ENCODE assay signal across 9 mouse cellular contexts in the genomic region with DNA sequence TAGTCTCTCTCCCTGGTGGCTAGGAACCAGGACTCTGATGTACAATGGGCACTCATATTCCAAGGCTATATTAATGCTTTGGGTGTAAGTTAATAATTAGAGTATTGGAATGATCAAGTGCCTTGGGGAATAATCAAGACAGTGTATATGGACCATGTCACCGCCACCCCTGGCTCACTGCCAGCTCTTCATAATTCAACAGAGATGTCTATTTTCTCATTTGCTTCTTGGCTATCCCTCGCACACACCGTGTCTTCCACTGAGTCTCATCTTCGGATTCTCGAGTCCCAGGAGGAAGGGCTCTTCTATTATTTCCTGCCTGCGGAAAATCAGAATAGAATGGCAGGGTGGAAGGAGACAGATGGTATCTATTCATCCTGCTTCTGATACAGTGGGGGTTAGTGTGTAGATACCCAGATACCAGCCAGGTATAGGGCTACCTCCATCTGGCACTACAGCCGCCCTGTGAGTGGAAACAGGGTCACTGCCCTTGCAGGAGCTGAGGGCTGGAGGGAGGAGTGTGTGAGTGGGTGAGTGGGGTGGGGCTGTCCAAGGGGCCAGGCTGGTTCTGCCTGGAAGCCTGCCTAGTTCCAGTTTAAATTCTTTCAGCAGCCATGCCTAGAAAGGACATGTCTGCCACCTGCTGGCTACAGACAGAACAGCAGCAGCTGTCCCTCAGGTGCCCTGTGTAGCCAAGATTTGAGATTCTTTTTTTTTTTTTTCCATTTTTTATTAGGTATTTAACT. TPM values are rescaled to one million over a fixed set of nuclear protein-coding genes. Genes with fewer than 3 reads are reported as not detected.
A peak's percentile ranks its signal among the peaks of the same experiment; 100 is the strongest.
DNase-seq lines count a peak whose midpoint lies in the region; ATAC-seq lines count a peak whose summit lies in the region.
"Had no signal": no experiment of that assay in that cellular context is flagged by ENCODE, and none has a peak within 500 bp of the region (broad histone marks: within the 10 kb centered on the region; RNA-seq: fewer than 3 reads in every experiment).

No protein-coding gene starts in this region.

- no peaks in the 10 kb centered on the region for H3K9me3 ChIP-seq in hindbrain, embryonic 15.5 days
- H3K9me3 ChIP-seq: megakaryocyte, embryonic 14.5 days had no signal

- no peaks in the 10 kb centered on the region for H3K36me3 ChIP-seq in hindbrain, embryonic 15.5 days

- H3K4me3 ChIP-seq in hindbrain, embryonic 15.5 days: no peak overlapping the region
- H3K4me3 ChIP-seq: megakaryocyte, embryonic 14.5 days had no signal

- no peaks in the 10 kb centered on the region for H3K27me3 ChIP-seq in hindbrain, embryonic 15.5 days

- H3K4me2 ChIP-seq in hindbrain, embryonic 15.5 days: peak overlapping the region; percentile 20

- no peak overlapping the region for H3K9ac ChIP-seq in hindbrain, embryonic 15.5 days

- H3K27ac ChIP-seq in hindbrain, embryonic 15.5 days (replicated peaks): no peak overlapping the region

- peaks cover 16% of the 10 kb centered on the region for H3K4me1 ChIP-seq in hindbrain, embryonic 15.5 days (replicated peaks)

- peak; percentile 80 for ATAC-seq in hindbrain, embryonic 15.5 days (ENCODE audit: low FRiP score, low read depth)

- 20% methylated on average over 7 of the region's 7 CpGs for WGBS in hindbrain, embryonic 15.5 days

- DNase-seq in NIH3T3 (ENCODE audit: low read depth): peak; percentile 93
- DNase-seq in cerebellum, postnatal 36 days: peak; percentile 87 to 88
- peak; percentile 71 to 81 for DNase-seq in frontal cortex, postnatal 36 days (ENCODE audit: low spot score in 2 of 2)
- peak; percentile 61 for DNase-seq in left cerebral cortex, adult 11 months (ENCODE audit: low spot score)
- DNase-seq in lung, postnatal 36 days: peak; percentile 92
- peak; percentile 64 for DNase-seq in right cerebral cortex, adult 18-20 months
- DNase-seq in urinary bladder, postnatal 14 days (ENCODE audit: low spot score): peak; percentile 86

RNA-seq across cellular contexts. Expression of a gene that starts 7.9 kb away (rescaled TPM):
- polyA plus RNA-seq in hindbrain, embryonic 15.5 days (2015; fragmentation: Nextera tagmentation; extraction: Ambion mirVana): 0.16 TPM in 1 of 2 replicates, not detected in the other
